ENCODE assay signal across 9 mouse cellular contexts in the genomic region with DNA sequence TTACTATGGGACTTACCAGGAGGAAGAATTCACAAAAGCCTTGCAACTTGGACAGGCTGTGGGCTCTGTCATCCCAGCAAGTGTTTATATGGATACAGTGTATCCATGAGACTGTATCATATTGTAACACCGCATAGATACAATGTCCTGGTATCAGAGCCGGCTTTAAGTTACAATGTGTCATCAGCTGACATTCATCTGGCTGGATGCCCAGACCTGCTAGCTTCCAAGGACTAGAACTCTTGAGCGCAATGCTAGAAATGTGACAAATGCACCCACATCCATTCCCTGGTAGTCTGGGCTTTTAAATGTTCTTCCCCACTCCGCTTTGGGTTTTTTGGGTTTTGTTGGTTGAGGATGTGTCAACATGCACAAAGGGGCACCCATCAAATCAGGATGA. TPM values are rescaled to one million over a fixed set of nuclear protein-coding genes. Genes with fewer than 3 reads are reported as not detected.
A peak's percentile ranks its signal among the peaks of the same experiment; 100 is the strongest.
DNase-seq lines count a peak whose midpoint lies in the region; ATAC-seq and TF ChIP-seq lines count a peak whose summit lies in the region.
"Had no signal": no experiment of that assay in that cellular context is flagged by ENCODE, and none has a peak within 500 bp of the region (broad histone marks: within the 10 kb centered on the region; RNA-seq: fewer than 3 reads in every experiment).

No protein-coding gene starts in this region.

- peaks cover 62% of the 10 kb centered on the region for H3K4me1 ChIP-seq in heart, embryonic 12.5 days (replicated peaks)
- H3K4me1 ChIP-seq in heart, embryonic 11.5 days (ENCODE audit: control insufficient read depth, insufficient read depth, low read length): peaks cover 22% of the 10 kb centered on the region
- no peaks in the 10 kb centered on the region; the same call in 1 of the 2 replicates for H3K4me1 ChIP-seq in lung, postnatal 0 days (ENCODE audit: insufficient read depth, low read depth, low read length)

- no peak; the same call in 1 of the 2 replicates for TF ChIP-seq EP300 in lung, postnatal 0 days (IDR thresholded peaks at IDR 0.05)

- ATAC-seq in heart, embryonic 12.5 days (ENCODE audit: insufficient number of reproducible peaks, low FRiP score): no peak; the same call in 1 of the 2 replicates
- ATAC-seq in heart, embryonic 11.5 days (replicated peaks; ENCODE audit: insufficient number of reproducible peaks, low FRiP score, low TSS enrichment): no peak
- no peak for ATAC-seq in lung, postnatal 0 days

- H3K4me2 ChIP-seq in heart, embryonic 12.5 days: no peak overlapping the region
- no peak overlapping the region for H3K4me2 ChIP-seq in heart, embryonic 11.5 days
- no peak overlapping the region for H3K4me2 ChIP-seq in lung, postnatal 0 days (replicated peaks; ENCODE audit: low read depth, low read length)
- H3K4me2 ChIP-seq: embryonic facial prominence, embryonic 15.5 days had no signal

- no peak overlapping the region for H3K9ac ChIP-seq in heart, embryonic 12.5 days
- no peak overlapping the region for H3K9ac ChIP-seq in heart, embryonic 11.5 days (ENCODE audit: low read depth, low read length)
- no peak overlapping the region for H3K9ac ChIP-seq in lung, postnatal 0 days (replicated peaks; ENCODE audit: low read depth)
- H3K9ac ChIP-seq: embryonic facial prominence, embryonic 15.5 days had no signal

- no peaks in the 10 kb centered on the region for H3K27me3 ChIP-seq in heart, embryonic 12.5 days (replicated peaks)
- H3K27me3 ChIP-seq in heart, embryonic 11.5 days (ENCODE audit: control insufficient read depth, insufficient read depth, low read length): no peaks in the 10 kb centered on the region
- H3K27me3 ChIP-seq in lung, postnatal 0 days (replicated peaks; ENCODE audit: insufficient read depth, low read length): no peaks in the 10 kb centered on the region
- H3K27me3 ChIP-seq: embryonic facial prominence, embryonic 15.5 days had no signal

- no peaks in the 10 kb centered on the region for H3K9me3 ChIP-seq in heart, embryonic 12.5 days (replicated peaks)
- no peaks in the 10 kb centered on the region for H3K9me3 ChIP-seq in heart, embryonic 11.5 days (replicated peaks; ENCODE audit: control insufficient read depth, low read length)
- H3K9me3 ChIP-seq in lung, postnatal 0 days (ENCODE audit: low read length): no peaks in the 10 kb centered on the region
- H3K9me3 ChIP-seq: embryonic facial prominence, embryonic 15.5 days had no signal

- no peak for TF ChIP-seq CTCF in lung, postnatal 0 days (IDR thresholded peaks at IDR 0.05)

- DNase-seq in lung, postnatal 0 days (ENCODE audit: low spot score): peak; percentile 48
- no peak for DNase-seq in lung, postnatal 25 days (ENCODE audit: low spot score)
- peak; percentile 77 for DNase-seq in adrenal gland, postnatal 36 days
- peak; percentile 65 for DNase-seq in right cerebral cortex, postnatal 14 days
- DNase-seq in layer of hippocampus, adult 9-11 months: no peak
- no peak for DNase-seq in thymus, postnatal 0 days (ENCODE audit: low spot score)

- 26% methylated on average over 4 of the region's 4 CpGs for WGBS in heart, embryonic 12.5 days
- WGBS in heart, embryonic 11.5 days (ENCODE audit: insufficient replicate concordance): 33% methylated on average over 4 of the region's 4 CpGs
- WGBS in lung, postnatal 0 days: 27% methylated on average over 4 of the region's 4 CpGs

- no peak overlapping the region for H3K4me3 ChIP-seq in heart, embryonic 12.5 days
- H3K4me3 ChIP-seq in heart, embryonic 11.5 days (ENCODE audit: low read depth, low read length): no peak overlapping the region
- no peak overlapping the region for H3K4me3 ChIP-seq in lung, postnatal 0 days (ENCODE audit: low read depth, low read length)
- H3K4me3 ChIP-seq: embryonic facial prominence, embryonic 15.5 days had no signal

- H3K36me3 ChIP-seq in heart, embryonic 12.5 days: peaks cover 23% of the 10 kb centered on the region; the same call in 1 of the 2 replicates
- H3K36me3 ChIP-seq in heart, embryonic 11.5 days (ENCODE audit: control insufficient read depth, insufficient read depth, low read length): peaks cover 3% of the 10 kb centered on the region
- no peaks in the 10 kb centered on the region; the same call in 1 of the 2 replicates for H3K36me3 ChIP-seq in lung, postnatal 0 days (ENCODE audit: insufficient read depth, low read length)

- H3K27ac ChIP-seq in heart, embryonic 12.5 days (ENCODE audit: poor library complexity, severe bottlenecking): peak overlapping the region; percentile 72
- H3K27ac ChIP-seq in heart, embryonic 11.5 days (ENCODE audit: low read depth, low read length): no peak overlapping the region
- H3K27ac ChIP-seq in lung, postnatal 0 days (ENCODE audit: low read length): no peak overlapping the region
- H3K27ac ChIP-seq: embryonic facial prominence, embryonic 15.5 days had no signal

RNA-seq across cellular contexts. Expression of gene Elk3, which starts 22.6 kb away (rescaled TPM):
- 36.8 and 41.0 TPM in 2 replicates for polyA plus RNA-seq in heart, embryonic 12.5 days (2016; fragmentation: Nextera tagmentation; extraction: Ambion mirVana)
- polyA plus RNA-seq in heart, embryonic 11.5 days (2014; fragmentation: Nextera tagmentation; extraction: Ambion mirVana): 39.9 and 42.1 TPM in 2 replicates
- 56.0 and 61.5 TPM in 2 replicates for polyA plus RNA-seq in lung, postnatal 0 days (2015; fragmentation: Nextera tagmentation; extraction: Ambion mirVana)
- 10 to 100 TPM; 40.2 to 42.0 TPM for total RNA-seq in adrenal gland, postnatal 36 days (2021)
- polyA plus RNA-seq in thymus, postnatal 0 days (2015; fragmentation: Nextera tagmentation; extraction: Ambion mirVana): 18.2 and 19.1 TPM in 2 replicates

Comparison
In these comparisons a context has a peak if more than half of its experiments do, and no peak if none do; other contexts are left out.
1. DNase-seq: peak in lung, postnatal 0 days (single experiment), adrenal gland, postnatal 36 days (2 of 2) and right cerebral cortex, postnatal 14 days (single experiment); none in lung, postnatal 25 days (single experiment), layer of hippocampus, adult 9-11 months (single experiment) and thymus, postnatal 0 days (single experiment).